Mouse (Mus musculus): ENCODE data around the gene Wdtc1.

DNA sequence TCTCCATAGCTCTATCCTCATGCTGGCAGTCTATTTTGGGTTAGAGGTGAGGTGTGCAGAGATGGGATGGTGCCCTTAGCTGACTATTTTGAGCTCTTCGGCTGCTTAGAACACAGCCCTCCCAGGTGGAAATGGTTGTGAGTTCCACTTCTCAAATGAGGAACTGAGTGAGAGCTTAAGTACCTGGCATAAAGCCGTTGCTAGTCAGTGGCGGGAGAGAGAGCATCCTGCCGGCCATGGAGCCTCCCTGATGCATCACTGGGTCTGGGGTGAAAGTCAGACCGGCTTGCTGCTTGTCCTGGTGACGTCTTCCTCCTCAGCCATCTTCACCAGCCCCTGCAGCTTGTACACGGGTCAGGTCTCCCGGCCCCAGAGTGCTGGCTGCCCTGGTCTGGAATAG is 44.7 kb upstream of the Wdtc1 start:
- TF ChIP-seq POLR2A (IDR thresholded peaks at IDR 0.05; ENCODE audit: control insufficient read depth, extremely low read depth, insufficient read depth, low read length, poor library complexity) (no peak), CTCF (IDR thresholded peaks at IDR 0.05; ENCODE audit: borderline replicate concordance, control insufficient read depth, extremely low read depth, insufficient read depth, low read length, poor library complexity) (no peak)
